8 mouse cellular contexts compared by ENCODE assay signal in genomic region chr10:69351071-69351841, GRCm38 (mm10). TPM values are rescaled to one million over a fixed set of nuclear protein-coding genes. Genes with fewer than 3 reads are reported as not detected.
DNase-seq lines count a peak whose midpoint lies in the region; ATAC-seq and TF ChIP-seq lines count a peak whose summit lies in the region.

No protein-coding gene starts in this region.

- no peak for TF ChIP-seq POLR2A in MEL (IDR thresholded peaks at IDR 0.05; ENCODE audit: control insufficient read depth in 1 of 2, insufficient read depth in 1 of 2, low read depth in 1 of 2, low read length in 2 of 2, poor library complexity in 1 of 2)

- peaks cover 0 to 13% of the 10 kb centered on the region in 2 experiments; a peak in 2 of 4 replicates for H3K4me1 ChIP-seq in MEL (ENCODE audit: control insufficient read depth in 1 of 2, insufficient read depth in 2 of 2, low read length in 2 of 2)
- H3K4me1 ChIP-seq in heart, embryonic 15.5 days (replicated peaks): peaks cover 31% of the 10 kb centered on the region
- peaks cover 42% of the 10 kb centered on the region for H3K4me1 ChIP-seq in neural tube, embryonic 13.5 days (replicated peaks)

- TF ChIP-seq RAD21 in MEL (IDR thresholded peaks at IDR 0.05; ENCODE audit: low read depth, low read length): no peak

- 16% methylated on average over 12 of the region's 12 CpGs for WGBS in heart, embryonic 15.5 days
- 32% methylated on average over 12 of the region's 12 CpGs for WGBS in neural tube, embryonic 13.5 days

- peaks cover 59% of the 10 kb centered on the region for H3K79me2 ChIP-seq in MEL (ENCODE audit: control insufficient read depth, insufficient read depth, low read length, poor library complexity)

- no peak for TF ChIP-seq CTCF in gastrocnemius, adult 2 months (IDR thresholded peaks at IDR 0.05)
- TF ChIP-seq CTCF in MEL (IDR thresholded peaks at IDR 0.05 in 2 of 3, conservative IDR thresholded peaks at IDR 0.05 in 1 of 3; ENCODE audit: control insufficient read depth in 1 of 3, insufficient read depth in 1 of 3, low read depth in 2 of 3, low read length in 3 of 3, poor library complexity in 1 of 3, severe bottlenecking in 1 of 3): no peak

- peak overlapping the region; percentile 99 for H3K9ac ChIP-seq in MEL (ENCODE audit: control insufficient read depth, low read depth, low read length, poor library complexity, severe bottlenecking)
- peak overlapping the region; percentile 85 for H3K9ac ChIP-seq in heart, embryonic 15.5 days
- peak overlapping the region; percentile 61 for H3K9ac ChIP-seq in neural tube, embryonic 13.5 days

- H3K27ac ChIP-seq in gastrocnemius, adult 2 months: no peak overlapping the region
- H3K27ac ChIP-seq in MEL (ENCODE audit: control insufficient read depth, low read depth, low read length): no peak overlapping the region
- peak overlapping the region; percentile 88 for H3K27ac ChIP-seq in heart, embryonic 15.5 days
- H3K27ac ChIP-seq in neural tube, embryonic 13.5 days (replicated peaks): no peak overlapping the region; the same call in 1 of the 2 replicates

- peaks cover 8 to 24% of the 10 kb centered on the region in 2 experiments for H3K36me3 ChIP-seq in MEL (ENCODE audit: control insufficient read depth in 1 of 2, insufficient read depth in 2 of 2, low read length in 2 of 2)
- H3K36me3 ChIP-seq in heart, embryonic 15.5 days: peaks cover 21% of the 10 kb centered on the region
- no peaks in the 10 kb centered on the region for H3K36me3 ChIP-seq in neural tube, embryonic 13.5 days

- no peaks in the 10 kb centered on the region for H3K9me3 ChIP-seq in MEL (replicated peaks; ENCODE audit: insufficient read depth, low read length)
- no peaks in the 10 kb centered on the region for H3K9me3 ChIP-seq in heart, embryonic 15.5 days (replicated peaks)
- H3K9me3 ChIP-seq in neural tube, embryonic 13.5 days: no peaks in the 10 kb centered on the region

- ATAC-seq in heart, embryonic 15.5 days (replicated peaks; ENCODE audit: insufficient number of reproducible peaks, insufficient read depth, low FRiP score, low read depth): peak; percentile 41
- no peak for ATAC-seq in neural tube, embryonic 13.5 days (ENCODE audit: low read depth)

- no peak for TF ChIP-seq EP300 in MEL (IDR thresholded peaks at IDR 0.05; ENCODE audit: low read depth in 1 of 2, low read length in 2 of 2)

- H3K4me3 ChIP-seq in gastrocnemius, adult 2 months: peak overlapping the region; percentile 75; the same call in 1 of the 2 replicates
- H3K4me3 ChIP-seq in MEL (ENCODE audit: control insufficient read depth in 1 of 2, insufficient read depth in 1 of 2, low read depth in 2 of 2, low read length in 2 of 2): peak overlapping the region; percentile 66 to 95
- peak overlapping the region; percentile 90 for H3K4me3 ChIP-seq in heart, embryonic 15.5 days
- peak overlapping the region; percentile 52 for H3K4me3 ChIP-seq in neural tube, embryonic 13.5 days

- peak overlapping the region; percentile 87 for H3K4me2 ChIP-seq in heart, embryonic 15.5 days
- peak overlapping the region; percentile 76 for H3K4me2 ChIP-seq in neural tube, embryonic 13.5 days

- no peaks in the 10 kb centered on the region for H3K27me3 ChIP-seq in MEL (ENCODE audit: control insufficient read depth in 1 of 2, insufficient read depth in 2 of 2, low read length in 2 of 2)
- no peaks in the 10 kb centered on the region for H3K27me3 ChIP-seq in heart, embryonic 15.5 days
- no peaks in the 10 kb centered on the region for H3K27me3 ChIP-seq in neural tube, embryonic 13.5 days

- DNase-seq in gastrocnemius, adult 2 months: no peak
- no peak for DNase-seq in gastrocnemius, postnatal 25 days
- DNase-seq in MEL (ENCODE audit: low read depth, low spot score) (peak; percentile 57), liver (peak; percentile 48)
- DNase-seq in c-Kit-positive CD71-positive TER-119-positive erythroid progenitor cells, embryonic 14.5 days (ENCODE audit: low spot score): no peak
- no peak for DNase-seq in ovary, adult 18-20 months (ENCODE audit: low spot score)

- intact Hi-C loops in gastrocnemius, adult 2 months (cut with DNase I): no loop called here

TF ChIP-seq in MEL, 35 proteins besides CTCF, POLR2A, EP300 and RAD21:
- TF ChIP-seq GATA1 (IDR thresholded peaks at IDR 0.05; ENCODE audit: low read depth, low read length) (no peak), NELFE (IDR thresholded peaks at IDR 0.05; ENCODE audit: low read depth, low read length) (no peak), KAT2A (conservative IDR thresholded peaks at IDR 0.05; ENCODE audit: low read depth, low read length) (no peak), BHLHE40 (IDR thresholded peaks at IDR 0.05; ENCODE audit: borderline replicate concordance, low read depth, low read length) (no peak), MAZ (IDR thresholded peaks at IDR 0.05; ENCODE audit: low read depth, low read length) (no peak), ELF1 (IDR thresholded peaks at IDR 0.05; ENCODE audit: low read depth, low read length) (no peak), TBP (IDR thresholded peaks at IDR 0.05; ENCODE audit: low read depth, low read length) (no peak), TAL1 (IDR thresholded peaks at IDR 0.05; ENCODE audit: low read length) (no peak), ETS1 (IDR thresholded peaks at IDR 0.05; ENCODE audit: low read depth, low read length) (no peak), CHD1 (IDR thresholded peaks at IDR 0.05; ENCODE audit: low read depth, low read length) (no peak), POLR2AphosphoS2 (IDR thresholded peaks at IDR 0.05; ENCODE audit: low read length) (no peak)

RNA-seq across cellular contexts. Expression of gene Cdk1, which starts 1.5 kb away (rescaled TPM):
- total RNA-seq in gastrocnemius, adult 2 months (2021): not detected
- 1 to 10 TPM; 2.0 to 2.3 TPM for total RNA-seq in gastrocnemius, postnatal 25 days (2021)
- total RNA-seq in MEL (2012; rRNA removed): 311 and 333 TPM in 2 replicates
- 100 to 1,000 TPM; 223 to 562 TPM for polyA plus RNA-seq in MEL (2012; ENCODE audit: insufficient read depth in 1 of 2, insufficient read length in 2 of 2, low read depth in 1 of 2, low replicate concordance in 2 of 2, missing spikeins in 1 of 2)
- polyA plus RNA-seq in heart, embryonic 15.5 days (2015; fragmentation: Nextera tagmentation; extraction: Ambion mirVana): 290 and 334 TPM in 2 replicates
- 91.3 and 119 TPM in 2 replicates for polyA plus RNA-seq in neural tube, embryonic 13.5 days (2015; fragmentation: Nextera tagmentation; extraction: Ambion mirVana)

RNA-seq across cellular contexts. Expression of gene Ank3, which starts 47.3 kb away (rescaled TPM):
- total RNA-seq in gastrocnemius, adult 2 months (2021): 100 to 1,000 TPM in 1 of 2 experiments, 10 to 100 TPM in 1; 97.9 to 110 TPM
- 10 to 100 TPM; 86.6 to 98.7 TPM for total RNA-seq in gastrocnemius, postnatal 25 days (2021)
- total RNA-seq in MEL (2012; rRNA removed): 3.2 and 4.2 TPM in 2 replicates
- polyA plus RNA-seq in MEL (2012; ENCODE audit: insufficient read depth in 1 of 2, insufficient read length in 2 of 2, low read depth in 1 of 2, low replicate concordance in 2 of 2, missing spikeins in 1 of 2): 1 to 10 TPM in 1 of 2 experiments, not detected in 1; 6.7 TPM
- polyA plus RNA-seq in heart, embryonic 15.5 days (2015; fragmentation: Nextera tagmentation; extraction: Ambion mirVana): 30.6 and 32.0 TPM in 2 replicates
- polyA plus RNA-seq in neural tube, embryonic 13.5 days (2015; fragmentation: Nextera tagmentation; extraction: Ambion mirVana): 104 TPM in 2 replicates

Comparison
In these comparisons a context has a peak if more than half of its experiments do, and no peak if none do; other contexts are left out.
1. DNase-seq: peak in MEL (single experiment) and liver (single experiment); none in gastrocnemius, adult 2 months (single experiment), gastrocnemius, postnatal 25 days (single experiment), c-Kit-positive CD71-positive TER-119-positive erythroid progenitor cells, embryonic 14.5 days (single experiment) and ovary, adult 18-20 months (single experiment).
2. RNA of gene Cdk1, which starts 1.5 kb away (total RNA-seq): 311 to 333 TPM in MEL; 2.0 to 2.3 TPM in gastrocnemius, postnatal 25 days and not detected in gastrocnemius, adult 2 months; every median in the first group is over 10 times any median in the second.
3. RNA of gene Ank3, which starts 47.3 kb away (total RNA-seq): 97.9 to 110 TPM in gastrocnemius, adult 2 months and 86.6 to 98.7 TPM in gastrocnemius, postnatal 25 days; 3.2 to 4.2 TPM in MEL; every median in the first group is over 10 times any median in the second.
4. Peak in every context shown above with its lines, with median percentiles within 50 percentile points of each other: H3K4me3 ChIP-seq and H3K9ac ChIP-seq.